Comparison of ENCODE assay signal across 20 mouse cellular contexts in the genomic region with DNA sequence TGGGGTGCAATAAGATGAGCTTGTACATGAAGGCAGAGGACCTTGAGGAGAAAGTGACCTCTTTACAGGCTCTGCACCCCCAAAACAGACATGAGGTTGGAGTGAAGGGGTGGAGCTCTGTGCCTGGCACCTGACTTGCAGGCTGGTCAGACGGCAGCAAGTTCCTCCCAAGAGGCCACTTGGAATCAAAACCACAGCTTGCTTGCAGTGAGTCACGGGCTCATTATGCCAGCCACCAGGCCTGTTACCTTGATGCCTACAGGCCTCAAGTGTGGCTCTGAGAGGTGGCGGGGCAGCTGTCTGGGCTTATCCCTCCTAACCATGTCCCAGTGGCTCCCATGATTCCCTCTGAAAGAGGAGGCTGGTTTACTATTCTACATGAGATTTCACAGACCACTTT.
DNase-seq lines count a peak whose midpoint lies in the region; TF ChIP-seq lines count a peak whose summit lies in the region.
"Had no signal": no experiment of that assay in that cellular context is flagged by ENCODE, and none has a peak within 500 bp of the region (broad histone marks: within the 10 kb centered on the region; RNA-seq: fewer than 3 reads in every experiment).

No protein-coding gene starts in this region.

- no peak for TF ChIP-seq POLR2A in myocyte (IDR thresholded peaks at IDR 0.05; ENCODE audit: insufficient read length, low read depth)

- no peaks in the 10 kb centered on the region for H3K27me3 ChIP-seq in myocyte (ENCODE audit: control insufficient read depth, insufficient read depth, insufficient read length)
- H3K27me3 ChIP-seq: forebrain, embryonic 15.5 days; hindbrain, embryonic 12.5 days; neural tube, embryonic 15.5 days had no signal

- no peak overlapping the region for H3K4me2 ChIP-seq in myocyte (ENCODE audit: low read depth)
- H3K4me2 ChIP-seq: forebrain, embryonic 15.5 days; hindbrain, embryonic 12.5 days; neural tube, embryonic 15.5 days had no signal

- H3K79me2 ChIP-seq in myocyte (ENCODE audit: control insufficient read depth, insufficient read depth): no peaks in the 10 kb centered on the region

- no peak overlapping the region for H3ac ChIP-seq in myocyte (ENCODE audit: control insufficient read depth, insufficient read length)

- peak; percentile 47 for DNase-seq in adrenal gland, postnatal 14 days
- DNase-seq in adrenal gland, postnatal 25 days: no peak
- DNase-seq in 3T3-L1 (ENCODE audit: low read depth, low spot score) (peak; percentile 75), NIH3T3 (ENCODE audit: low read depth) (peak; percentile 41)
- DNase-seq in urinary bladder, adult 18-20 months (ENCODE audit: low spot score in 2 of 2): no peak
- DNase-seq in ovary, postnatal 10 days (ENCODE audit: low spot score): no peak
- DNase-seq: cerebellum, adult 11 months; cerebellum, adult 9-11 months; gastrocnemius, postnatal 10 days; kidney, adult 9 months; kidney, postnatal 25 days; thymus, adult 18-20 months; thymus, postnatal 36 days had no signal

- no peak overlapping the region for H3K4me3 ChIP-seq in myocyte
- H3K4me3 ChIP-seq: forebrain, embryonic 15.5 days; hindbrain, embryonic 12.5 days; layer of hippocampus, adult 2 months; limb, embryonic 10.5 days; midbrain, embryonic 10.5 days; neural tube, embryonic 15.5 days had no signal

- H3K36me3 ChIP-seq in myocyte (ENCODE audit: control insufficient read depth, insufficient read depth): no peaks in the 10 kb centered on the region
- H3K36me3 ChIP-seq: forebrain, embryonic 15.5 days; limb, embryonic 10.5 days; midbrain, embryonic 10.5 days had no signal

TF ChIP-seq in myocyte, 11 proteins besides CTCF, POLR2A, EP300 and RAD21:
- TF ChIP-seq MYOG (IDR thresholded peaks at IDR 0.05; ENCODE audit: control insufficient read depth in 1 of 3, insufficient read depth in 1 of 3, insufficient read length in 2 of 3, low read depth in 2 of 3) (peak in 2 of 3 experiments; percentile 34 to 65), TCF12 (IDR thresholded peaks at IDR 0.05; ENCODE audit: insufficient read depth, poor library complexity, severe bottlenecking) (no peak), MYOD1 (IDR thresholded peaks at IDR 0.05; ENCODE audit: control insufficient read depth in 1 of 3, insufficient read length in 2 of 3, low read depth in 2 of 3) (peak in 2 of 3 experiments; percentile 58 to 81)

Comparison
In these comparisons a context has a peak if more than half of its experiments do, and no peak if none do; other contexts are left out.
1. DNase-seq: peak in adrenal gland, postnatal 14 days (single experiment), 3T3-L1 (single experiment) and NIH3T3 (single experiment); none in adrenal gland, postnatal 25 days (single experiment), urinary bladder, adult 18-20 months (0 of 2) and ovary, postnatal 10 days (single experiment).